Mouse (Mus musculus): ENCODE measurements around the gene Cdk15.
A peak's percentile ranks its signal among the peaks of the same experiment; 100 is the strongest.

Cdk15 gene

DNA sequence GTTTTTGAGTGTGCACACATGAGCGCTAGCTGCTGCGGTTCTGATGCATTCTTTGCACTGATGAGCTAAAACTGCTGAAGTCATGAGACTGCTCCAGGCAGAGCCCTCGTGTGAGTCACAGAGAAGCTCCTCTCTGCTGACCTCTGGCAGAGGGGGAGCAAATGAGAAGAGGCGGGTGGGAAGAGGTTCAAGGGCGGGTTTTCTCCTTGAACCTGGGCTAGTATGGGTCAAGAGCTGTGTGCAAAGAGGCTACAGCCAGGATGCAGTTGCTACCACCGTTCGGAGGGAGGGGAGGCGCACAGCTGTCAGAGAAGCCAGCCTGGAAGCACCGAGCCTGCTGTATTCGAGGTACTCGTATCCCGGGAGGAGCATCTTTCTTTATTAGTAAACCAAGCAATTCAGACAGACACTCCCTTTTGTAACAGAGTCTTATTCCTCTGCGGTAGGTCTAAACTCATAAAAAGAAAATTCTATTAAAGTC, at the start of gene Cdk15:
Cdk15 (plus strand) TSS at position 156 of the 481 bp plus-strand sequence.
- DNase-seq (ENCODE audit: low spot score) = no peak

DNA sequence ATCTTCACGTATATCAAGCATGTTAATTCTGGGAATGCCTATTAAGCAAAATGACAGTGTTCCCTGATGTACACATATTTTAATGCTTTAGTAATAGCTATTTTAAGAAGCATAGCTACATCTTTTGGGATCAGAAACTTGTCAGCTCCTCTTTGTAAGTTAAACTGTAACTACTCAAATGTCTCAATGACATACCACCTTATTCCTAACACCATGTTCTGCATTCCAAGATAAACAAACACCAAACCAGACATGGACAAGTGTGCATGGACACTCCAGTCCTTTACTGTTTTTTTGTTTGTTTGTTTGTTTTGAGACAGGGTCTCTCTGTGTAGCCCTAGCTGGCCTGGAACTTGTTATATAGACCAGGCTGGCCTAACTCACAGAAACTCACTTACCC, 48.4 kb upstream of the Cdk15 start:
- DNase-seq (ENCODE audit: low spot score) = no peak

DNA sequence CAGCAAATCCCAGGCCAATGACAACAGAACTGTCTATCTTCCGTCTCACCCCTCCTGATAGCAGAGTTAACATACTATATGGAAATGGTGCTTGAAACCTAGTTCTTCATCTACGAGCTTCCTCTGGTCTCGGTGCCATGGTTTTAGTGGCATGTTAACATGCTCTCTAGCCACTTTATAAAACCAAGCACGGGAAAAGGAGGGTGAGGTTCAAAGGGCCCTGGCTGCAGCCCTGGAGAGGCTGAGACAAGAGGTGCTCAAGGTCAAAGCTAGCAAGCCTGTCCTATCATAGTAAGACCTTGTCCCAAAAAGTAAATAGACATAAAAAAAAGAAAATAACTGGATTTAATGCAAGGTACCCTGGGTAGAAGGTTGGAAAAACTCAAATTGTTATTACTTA, 45.1 kb upstream of the Cdk15 start:
- DNase-seq (ENCODE audit: low spot score) = no peak

DNA sequence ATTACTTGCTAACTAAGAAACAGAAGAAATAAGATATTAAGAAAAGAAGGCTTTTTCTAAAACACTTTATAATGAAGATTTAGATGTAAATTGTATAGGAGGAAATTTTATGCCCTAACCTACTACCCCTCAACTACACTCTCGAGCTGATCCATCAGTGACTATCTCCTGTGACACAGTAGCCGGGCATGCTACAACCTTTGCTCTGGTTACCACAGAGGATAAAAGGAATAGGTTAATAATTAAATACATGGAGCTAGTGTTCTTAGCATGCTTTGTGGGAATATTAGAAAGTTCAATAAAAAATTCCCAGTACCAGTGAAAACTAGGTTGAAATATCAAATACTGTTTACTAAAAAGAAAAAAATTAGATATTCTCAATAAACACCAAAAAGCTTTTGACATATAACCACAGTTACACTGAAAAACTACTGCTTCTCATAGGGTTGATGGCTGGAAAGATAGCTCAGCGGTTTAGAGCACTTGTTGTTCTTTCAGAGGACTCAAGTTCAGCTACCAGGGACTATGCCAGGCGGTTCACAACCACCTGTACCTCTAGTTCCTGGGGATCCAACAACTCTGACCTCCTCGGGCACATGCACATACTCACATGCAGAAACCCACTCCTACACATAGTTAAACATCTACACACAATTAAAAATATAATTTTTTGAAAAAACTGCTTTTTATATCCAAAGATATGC, 44.5 kb upstream of the Cdk15 start:
- no peak for DNase-seq (ENCODE audit: low spot score)

DNA sequence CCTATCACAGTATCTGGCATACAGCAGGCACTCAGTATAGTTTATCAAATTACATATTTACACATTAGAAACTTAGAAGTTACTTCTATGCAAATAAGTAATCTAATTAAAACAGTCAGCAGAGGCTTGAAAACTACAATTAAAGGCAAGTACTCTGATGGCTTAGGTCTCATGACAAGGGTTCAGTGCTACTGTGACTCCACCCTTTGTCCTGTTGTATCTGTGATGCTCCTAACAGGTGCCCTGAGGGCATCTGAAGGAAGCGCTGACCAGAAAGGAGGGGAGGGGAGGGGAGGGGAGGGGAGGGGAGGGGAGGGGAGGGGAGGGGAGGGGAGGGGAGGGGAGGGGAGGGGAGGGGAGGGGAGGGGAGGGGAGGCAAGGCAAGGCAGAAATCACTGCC, 43.8 kb upstream of the Cdk15 start:
- DNase-seq (ENCODE audit: low spot score) = no peak

DNA sequence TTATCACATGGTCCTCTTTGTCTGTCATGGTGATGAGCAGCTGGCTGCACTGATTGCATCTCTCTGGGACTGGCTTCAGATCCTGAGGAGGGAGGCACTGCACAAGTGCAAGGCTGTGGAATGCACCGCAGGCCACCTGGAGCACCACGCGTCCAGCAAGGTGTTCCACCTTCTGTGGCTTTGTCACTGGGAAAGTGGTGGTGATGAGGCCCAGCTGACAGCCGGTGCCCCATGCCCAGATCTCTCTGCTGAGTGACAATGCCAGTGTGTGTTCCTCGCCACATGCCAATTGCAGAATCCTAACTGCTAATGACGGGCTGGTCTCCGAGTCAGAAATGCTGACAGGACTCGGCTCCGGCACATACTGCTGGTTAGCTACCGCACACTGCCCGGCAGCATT, 41.3 kb upstream of the Cdk15 start:
- no peak for DNase-seq (ENCODE audit: low spot score)

DNA sequence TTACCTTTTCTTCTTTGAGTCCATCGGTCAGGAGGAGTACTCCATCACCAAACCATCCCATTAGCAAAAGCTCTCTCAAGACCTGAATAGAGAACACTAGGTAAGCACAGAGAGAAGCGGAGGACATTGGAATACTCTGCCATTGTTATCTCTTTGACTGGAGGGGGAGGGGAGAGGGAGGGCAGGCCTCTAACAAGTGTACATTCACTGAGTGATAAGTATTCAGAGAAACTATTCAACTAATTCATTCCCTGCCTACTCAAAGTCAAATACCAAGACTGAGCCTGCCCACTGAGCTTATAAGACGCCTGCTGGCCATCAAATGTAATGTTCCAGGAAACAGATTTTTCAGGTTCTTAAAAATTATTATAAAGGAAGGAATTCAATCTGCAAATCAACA, 36.3 kb upstream of the Cdk15 start:
- DNase-seq (ENCODE audit: low spot score) = no peak

DNA sequence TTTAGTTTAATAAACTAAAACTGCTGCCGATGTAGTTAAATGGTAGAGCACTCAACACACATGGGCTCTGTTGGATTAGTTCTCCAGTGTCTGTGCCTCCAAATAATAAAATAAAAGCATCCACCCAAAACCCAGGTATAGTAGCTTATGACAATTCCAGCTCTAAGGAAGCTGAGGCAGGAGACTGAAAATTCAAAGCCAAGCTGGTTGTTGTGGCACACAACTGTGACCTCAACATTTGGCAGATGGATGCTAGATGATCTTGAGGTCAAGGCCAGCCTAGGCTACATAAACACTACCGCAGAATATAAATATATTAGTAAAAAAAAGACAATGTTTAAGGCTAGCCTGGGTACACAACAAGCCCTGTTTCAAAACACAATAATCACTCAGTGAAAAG, 35.1 kb upstream of the Cdk15 start:
- DNase-seq (ENCODE audit: low spot score) = no peak

DNA sequence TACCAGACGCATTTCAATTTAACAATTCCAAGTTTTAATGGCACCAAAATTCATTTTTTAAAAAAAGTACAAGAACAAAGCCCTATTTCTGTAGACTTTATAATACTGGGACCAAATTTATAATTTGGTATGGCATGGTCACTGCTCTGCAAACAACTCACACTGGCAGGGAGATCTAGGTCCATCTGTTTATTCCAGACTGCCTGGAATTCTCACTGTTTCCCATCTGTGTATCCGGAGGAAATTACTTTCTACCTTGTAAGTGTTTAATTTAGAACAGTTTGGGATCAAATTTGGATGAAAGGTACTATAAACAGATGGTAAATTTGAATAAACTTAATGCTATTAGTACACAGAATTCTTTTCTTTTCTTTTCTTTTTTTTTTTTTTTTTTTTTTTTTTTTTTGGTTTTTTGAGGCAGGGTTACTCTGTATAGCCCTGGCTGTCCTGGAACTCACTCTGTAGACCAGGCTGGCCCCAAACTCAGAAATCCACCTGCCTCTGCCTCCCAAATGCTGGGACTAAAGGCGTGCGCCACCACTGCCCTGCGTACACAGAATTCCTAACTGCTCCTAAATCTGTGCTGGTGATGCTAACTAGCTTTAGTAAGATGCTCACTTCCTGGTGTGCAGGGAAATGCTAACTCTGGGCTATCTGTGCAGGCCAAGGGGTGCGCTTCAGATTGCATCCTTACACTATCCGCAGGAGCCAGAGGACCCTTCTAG, 34.4 kb upstream of the Cdk15 start:
- no peak for DNase-seq (ENCODE audit: low spot score)

DNA sequence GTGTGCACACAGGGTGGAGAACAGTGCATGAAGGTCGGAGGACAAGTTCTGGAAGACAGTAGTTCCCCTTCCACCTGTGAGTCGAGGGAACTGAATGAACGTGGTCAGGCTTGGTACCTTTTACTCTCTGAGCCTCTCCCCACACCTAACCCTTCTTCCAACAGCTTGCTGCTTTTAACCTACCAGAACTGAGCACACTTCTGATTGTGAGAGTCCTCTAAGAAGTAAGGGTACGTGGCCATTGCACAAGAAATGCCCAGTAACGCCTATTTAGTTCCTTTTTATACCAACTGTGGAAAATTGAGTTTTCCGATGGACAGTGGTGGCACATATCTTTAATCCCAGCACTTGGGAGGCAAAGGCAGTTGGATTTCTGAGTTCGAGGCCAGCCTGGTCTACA, 28.2 kb upstream of the Cdk15 start:
- DNase-seq (ENCODE audit: low spot score) = no peak

DNA sequence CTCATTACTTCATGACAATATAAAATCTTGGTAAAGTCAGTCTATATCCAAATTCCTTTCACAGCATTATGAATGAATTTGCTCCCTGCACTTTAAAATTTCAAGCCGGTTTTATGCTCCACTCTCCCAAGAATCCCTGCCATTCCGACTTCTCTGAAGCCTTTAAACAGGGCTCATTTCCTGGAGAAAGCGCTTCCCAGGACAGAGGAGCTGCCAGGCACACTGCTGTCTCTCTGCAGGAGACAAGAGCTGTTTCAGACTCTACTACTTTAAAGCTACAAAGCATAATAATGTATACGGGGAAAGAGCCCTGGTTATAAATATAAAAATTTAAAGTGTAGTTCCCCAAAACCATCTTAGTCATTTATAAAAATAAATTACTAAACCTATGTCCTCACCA, 27.5 kb upstream of the Cdk15 start:
- no peak for DNase-seq (ENCODE audit: low spot score)

DNA sequence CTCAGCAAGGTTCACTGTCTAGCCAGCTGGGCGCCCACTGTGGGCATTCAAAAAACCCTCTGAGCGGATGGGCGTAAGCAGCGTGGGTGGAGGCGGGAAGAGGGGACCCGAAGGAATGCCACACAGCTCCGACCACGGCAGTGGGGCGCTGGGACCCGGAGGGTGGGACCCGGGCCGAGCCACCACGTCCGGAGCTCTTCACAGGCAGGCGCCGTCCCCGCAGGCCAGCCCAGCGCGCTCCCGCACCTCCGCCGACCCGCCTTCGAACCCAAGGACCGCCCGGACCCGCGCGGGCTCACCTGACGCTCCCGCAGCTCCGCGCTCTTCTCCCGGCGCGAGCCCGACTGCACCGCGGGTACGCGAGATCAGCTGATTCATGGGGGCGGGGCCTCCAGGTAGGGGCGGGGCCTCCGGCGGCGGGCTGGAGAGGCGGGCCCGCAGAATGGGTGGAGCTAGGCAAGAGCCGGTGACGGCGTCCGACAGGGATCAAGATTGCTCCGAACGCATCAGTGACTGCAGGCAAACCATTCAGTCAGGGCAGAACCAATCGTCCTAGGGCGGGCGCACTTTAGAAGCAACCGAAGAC, 19.8 kb upstream of the Cdk15 start, which contains the start of gene Als2:
Als2 (minus strand) TSS at position 376 of the 586 bp plus-strand sequence.
- DNase-seq (ENCODE audit: low spot score) = peak; percentile 95

DNA sequence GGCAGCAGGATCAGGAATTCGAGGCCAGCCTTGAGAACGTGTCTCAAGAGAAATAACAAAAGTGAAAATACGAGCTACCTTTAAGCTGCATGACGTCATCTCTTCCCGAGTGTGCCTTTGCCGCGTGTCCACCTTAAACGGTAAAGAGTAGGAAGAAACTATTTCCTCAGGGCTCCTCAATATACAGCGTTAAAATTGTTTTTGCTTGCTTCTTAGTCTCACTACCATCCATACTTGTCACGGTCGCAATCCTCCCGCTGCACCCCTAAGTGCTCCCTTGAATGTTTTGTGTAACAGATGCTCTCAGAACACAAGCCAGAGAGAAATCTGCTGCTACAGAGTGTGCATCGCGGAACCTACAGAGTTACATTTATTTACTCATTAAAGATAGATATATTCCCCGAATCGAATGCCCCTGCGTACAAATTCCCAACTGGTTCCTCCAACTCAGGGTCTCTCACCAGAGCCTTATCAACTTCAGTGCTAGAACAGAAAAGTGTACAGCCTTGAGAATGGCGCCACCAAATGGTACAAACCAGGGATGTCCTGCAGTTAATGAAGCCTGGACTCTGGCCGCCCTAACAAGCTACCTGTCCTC, 19.0 kb upstream of the Cdk15 start:
- DNase-seq (ENCODE audit: low spot score) = peak; percentile 53

DNA sequence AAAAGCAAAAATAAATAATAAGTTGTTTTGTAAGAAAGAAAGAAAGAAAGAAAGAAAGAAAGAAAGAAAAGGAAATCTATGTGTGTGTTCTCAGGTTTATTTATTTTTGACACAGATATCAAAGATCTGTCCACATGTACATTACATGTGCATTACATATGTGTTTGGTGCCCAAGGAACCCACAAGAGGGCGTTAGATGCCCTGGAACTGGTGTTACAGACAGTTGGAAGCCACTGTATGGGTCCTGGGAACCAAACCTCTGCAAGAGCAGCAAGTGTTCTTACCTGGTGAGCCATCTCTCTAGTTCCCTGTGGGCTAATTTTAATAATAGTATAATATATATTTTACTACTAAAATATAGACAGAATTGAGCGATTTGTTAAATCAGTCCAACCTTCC, 12.9 kb upstream of the Cdk15 start:
- no peak for DNase-seq (ENCODE audit: low spot score)

DNA sequence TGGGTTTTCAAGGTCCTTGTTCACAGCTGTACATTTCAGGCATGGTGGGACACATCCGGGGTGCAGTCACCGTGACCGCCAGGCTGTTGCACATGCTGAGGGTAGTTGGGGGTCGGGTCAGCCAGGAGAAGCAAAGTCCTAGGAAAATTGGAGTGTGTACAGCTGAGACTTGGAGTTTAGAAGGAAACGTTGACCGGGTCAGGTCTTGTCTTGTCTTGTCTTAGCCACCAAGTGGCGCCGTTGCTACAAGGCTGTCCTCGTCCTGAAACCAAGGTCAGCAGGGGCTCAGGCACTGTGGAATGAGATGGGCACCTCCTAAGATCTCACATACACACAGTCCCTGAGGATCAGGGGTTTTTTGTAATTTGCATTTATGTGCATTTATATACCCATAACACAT, 9.1 kb upstream of the Cdk15 start:
- DNase-seq (ENCODE audit: low spot score) = no peak

DNA sequence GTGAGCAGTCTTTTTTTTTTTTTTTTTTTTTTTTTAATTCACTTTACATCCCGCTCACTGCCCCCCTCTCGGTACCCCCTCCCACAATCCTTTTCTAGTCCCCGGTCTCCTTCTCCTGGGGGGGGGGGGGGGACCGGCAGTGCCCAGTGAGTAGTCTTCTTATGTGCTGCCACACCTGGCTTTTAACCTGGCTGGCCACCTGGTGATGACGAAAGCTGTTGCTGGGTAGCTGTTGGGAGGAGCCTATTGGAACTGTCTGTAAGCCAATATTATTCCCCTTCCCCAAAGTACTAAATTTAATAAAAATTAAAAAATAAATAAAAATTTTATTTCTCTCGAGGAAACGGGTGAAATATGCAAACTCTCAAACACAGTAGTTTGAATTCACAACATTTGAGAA, 3.9 kb upstream of the Cdk15 start:
- no peak for DNase-seq (ENCODE audit: low spot score)

DNA sequence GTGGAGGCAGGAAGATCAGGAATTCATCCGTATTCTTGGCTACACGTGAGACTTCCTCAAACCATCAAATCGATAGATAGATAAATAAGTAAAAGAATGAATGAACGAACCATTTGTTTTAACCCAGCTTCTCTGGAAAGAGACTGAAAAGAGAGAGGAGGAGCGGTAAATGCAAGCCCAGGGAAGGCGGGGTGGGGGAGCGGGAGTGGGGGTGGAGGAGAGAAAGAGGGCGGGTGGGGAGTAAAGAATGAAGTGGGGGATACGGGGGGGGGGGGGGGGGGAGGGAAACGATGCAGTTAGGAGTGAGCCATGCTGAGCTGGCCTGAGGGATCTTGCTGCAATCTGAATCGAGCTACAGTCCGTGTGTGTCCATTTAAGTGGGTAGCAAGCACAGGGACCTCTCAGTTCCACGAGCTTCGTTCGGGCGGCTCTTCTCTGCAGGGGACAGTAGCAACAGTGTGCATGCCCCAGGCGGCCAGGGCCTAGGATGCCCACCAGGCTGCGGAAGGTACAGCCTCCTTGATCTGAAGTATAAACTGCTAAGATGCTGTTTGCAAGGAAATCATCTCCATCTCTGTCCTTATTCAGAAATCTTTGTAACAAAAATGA, 3.3 kb upstream of the Cdk15 start:
- DNase-seq (ENCODE audit: low spot score) = no peak

DNA sequence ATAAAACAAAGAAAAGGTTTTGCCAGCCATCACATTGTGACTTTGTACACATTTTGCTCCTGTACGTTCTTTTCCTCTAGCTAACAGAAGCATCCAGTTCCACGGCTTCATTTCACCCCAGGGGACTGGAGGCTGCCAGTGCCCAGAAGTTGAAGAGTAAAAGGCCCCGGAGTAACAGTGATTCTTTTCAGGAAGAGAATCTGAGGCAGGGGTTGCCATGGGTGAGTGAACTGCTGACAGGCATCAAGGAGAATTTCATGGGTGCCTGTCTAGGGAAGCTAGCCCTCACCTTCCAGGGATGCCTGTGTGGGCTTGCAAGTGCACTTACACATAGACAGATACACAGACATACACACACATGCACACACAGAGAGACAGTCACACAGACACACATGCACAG, 1.0 kb downstream of the Cdk15 start:
- no peak for DNase-seq (ENCODE audit: low spot score)

DNA sequence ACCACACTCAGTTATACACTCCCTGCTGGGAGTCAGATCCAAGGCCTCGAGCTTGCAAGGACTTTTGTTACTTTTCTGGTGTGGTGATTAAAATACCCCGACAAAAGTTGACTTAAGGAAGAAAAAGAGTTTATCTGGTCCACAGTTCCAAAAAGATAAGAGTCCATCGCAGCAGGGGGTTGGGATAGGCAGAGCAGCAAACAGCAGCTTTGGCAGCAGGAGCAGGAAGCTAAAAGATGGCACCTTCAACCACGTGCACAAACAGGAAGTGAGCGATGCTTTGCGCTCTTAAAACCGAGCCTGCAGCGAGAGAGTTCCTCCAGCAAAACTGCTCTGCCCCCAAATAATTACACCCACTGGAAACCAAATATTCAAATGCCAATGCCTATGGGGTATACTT, 12.2 kb downstream of the Cdk15 start:
- DNase-seq (ENCODE audit: low spot score) = no peak

DNA sequence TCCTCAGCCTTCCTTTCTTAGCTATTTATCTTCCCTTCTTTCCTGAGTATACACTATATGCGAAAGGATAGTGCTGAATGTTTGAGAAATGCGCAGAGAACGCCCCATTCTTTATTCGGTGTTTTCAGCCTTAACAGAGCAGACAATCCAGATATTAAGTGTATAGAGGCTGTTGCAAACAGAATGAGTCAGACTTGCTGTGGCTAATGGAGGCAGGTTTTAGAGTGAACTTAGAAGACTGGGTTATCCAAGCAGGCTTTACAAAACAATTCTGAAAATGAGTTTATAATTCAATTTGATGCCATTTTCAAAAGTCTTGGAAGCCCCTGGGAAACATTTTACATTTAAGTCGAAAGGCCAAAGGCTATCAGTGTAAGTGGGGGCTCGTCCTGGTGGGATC, 12.8 kb downstream of the Cdk15 start:
- no peak for DNase-seq (ENCODE audit: low spot score)

DNA sequence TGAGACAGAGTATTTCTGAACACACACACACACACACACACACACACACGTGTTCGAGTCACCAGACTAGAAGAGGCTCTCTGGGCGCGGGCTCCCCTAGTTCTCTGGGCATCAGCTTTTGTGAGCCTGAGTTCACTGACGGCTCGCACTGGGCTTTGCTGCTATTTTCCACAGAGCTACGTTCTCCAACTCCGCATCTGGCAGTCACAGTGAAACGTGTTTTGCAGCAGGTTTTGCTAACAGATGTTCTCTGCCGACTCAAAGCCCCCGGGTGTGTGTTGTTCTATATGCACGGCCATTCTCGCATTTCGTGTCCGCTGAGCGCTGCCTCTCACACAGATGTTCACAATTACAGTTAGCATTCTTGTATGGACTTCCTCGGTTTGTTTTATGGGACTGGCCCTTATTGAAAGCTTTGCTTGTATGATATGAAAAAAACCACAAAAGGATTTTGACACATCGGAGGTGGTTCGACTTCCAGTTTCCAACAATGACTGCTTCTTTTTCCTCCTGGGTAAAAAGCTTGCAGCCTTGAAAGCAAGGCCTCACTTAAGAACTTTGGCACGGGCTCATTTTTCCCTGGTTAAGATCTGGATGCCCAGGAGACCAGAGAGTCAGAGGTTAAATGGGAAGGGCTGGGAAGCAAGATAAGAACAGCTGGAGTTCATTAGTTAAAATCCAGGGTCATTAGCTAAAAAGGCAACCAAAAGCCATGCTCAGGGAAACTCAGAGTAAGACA, 13.4 kb downstream of the Cdk15 start:
- DNase-seq (ENCODE audit: low spot score) = no peak

DNA sequence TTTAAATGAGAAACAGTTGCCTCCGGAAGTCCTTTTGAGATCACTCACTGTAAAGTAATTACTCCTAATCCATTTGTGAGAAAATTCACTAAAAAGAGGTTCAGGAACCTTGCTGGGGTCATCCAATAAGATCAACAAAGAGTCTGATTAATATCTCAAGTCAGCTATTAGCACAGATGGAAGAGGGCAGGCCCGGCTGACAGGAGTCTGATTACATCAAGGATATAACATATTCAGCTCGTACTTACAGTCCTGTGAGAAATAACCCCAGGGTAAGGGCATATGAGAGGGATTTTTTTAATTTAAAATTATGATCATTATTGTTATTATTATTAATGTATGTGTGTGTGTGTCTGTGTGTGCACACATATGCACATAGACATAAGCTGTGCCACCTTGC, 15.5 kb downstream of the Cdk15 start:
- DNase-seq (ENCODE audit: low spot score) = no peak
